9 mouse cellular contexts compared by ENCODE assay signal in the genomic region with DNA sequence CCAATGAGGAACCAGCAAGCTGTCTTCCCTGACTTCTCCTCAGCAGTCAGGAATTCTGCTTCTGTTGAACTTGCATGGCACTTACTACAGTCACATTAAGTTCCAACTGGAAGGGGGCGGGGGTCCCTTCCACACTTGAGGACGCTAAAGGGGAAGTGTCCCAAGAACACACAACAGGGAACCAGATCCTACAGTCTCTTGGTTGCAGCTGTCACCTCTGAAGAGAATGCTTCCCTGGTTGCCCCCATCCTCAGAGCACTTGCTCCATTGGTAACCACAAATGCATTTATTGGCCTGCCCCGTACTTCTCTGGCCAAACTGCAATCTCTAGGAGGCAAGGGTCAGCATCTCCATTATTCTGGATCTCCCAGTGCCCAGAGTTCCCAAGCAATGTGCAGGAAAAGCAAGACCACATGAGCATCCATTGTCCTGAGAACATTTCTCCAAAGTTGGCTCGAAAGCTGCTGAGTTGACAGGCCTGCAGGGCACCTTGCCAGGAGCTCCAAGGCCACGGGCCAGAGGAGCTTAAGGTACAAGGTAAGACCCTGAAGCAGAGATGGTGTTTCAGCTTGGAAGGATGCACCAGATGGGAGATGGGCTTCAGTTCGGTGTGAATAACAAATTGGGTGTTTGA. TPM values are rescaled to one million over a fixed set of nuclear protein-coding genes. Genes with fewer than 3 reads are reported as not detected.
DNase-seq lines count a peak whose midpoint lies in the region; ATAC-seq and TF ChIP-seq lines count a peak whose summit lies in the region.
"Had no signal": no experiment of that assay in that cellular context is flagged by ENCODE, and none has a peak within 500 bp of the region (broad histone marks: within the 10 kb centered on the region; RNA-seq: fewer than 3 reads in every experiment).

No protein-coding gene starts in this region.

- intact Hi-C loops in heart, adult 2 months (cut with DNase I): no loop called here

- H3K36me3 ChIP-seq in heart, adult 2 months (ENCODE audit: control insufficient read depth, insufficient read depth, low read length): no peaks in the 10 kb centered on the region
- no peaks in the 10 kb centered on the region for H3K36me3 ChIP-seq in heart, embryonic 10.5 days
- no peaks in the 10 kb centered on the region for H3K36me3 ChIP-seq in forebrain, embryonic 13.5 days (ENCODE audit: poor library complexity, severe bottlenecking)
- H3K36me3 ChIP-seq in midbrain, embryonic 15.5 days (replicated peaks): no peaks in the 10 kb centered on the region

- peaks cover 35% of the 10 kb centered on the region for H3K4me1 ChIP-seq in heart, adult 2 months (ENCODE audit: control insufficient read depth, insufficient read depth, low read length)
- H3K4me1 ChIP-seq in heart, embryonic 10.5 days: peaks cover 48% of the 10 kb centered on the region
- peaks cover 41% of the 10 kb centered on the region for H3K4me1 ChIP-seq in forebrain, embryonic 13.5 days
- H3K4me1 ChIP-seq in midbrain, embryonic 15.5 days: peaks cover 31% of the 10 kb centered on the region

- H3K27ac ChIP-seq in heart, adult 2 months: peak overlapping the region; percentile 60
- H3K27ac ChIP-seq in heart, embryonic 10.5 days: no peak overlapping the region; the same call in 1 of the 2 replicates
- no peak overlapping the region for H3K27ac ChIP-seq in forebrain, embryonic 13.5 days
- no peak overlapping the region for H3K27ac ChIP-seq in midbrain, embryonic 15.5 days

- no peak for TF ChIP-seq CTCF in heart, adult 2 months (IDR thresholded peaks at IDR 0.05)

- no peak overlapping the region for H3K4me2 ChIP-seq in forebrain, embryonic 13.5 days
- no peak overlapping the region for H3K4me2 ChIP-seq in midbrain, embryonic 15.5 days

- DNase-seq in heart, adult 2 months: peak; percentile 80 to 84
- no peak for DNase-seq in heart, embryonic 10.5 days (ENCODE audit: low spot score)
- peak; percentile 42 for DNase-seq in adipocyte (ENCODE audit: low spot score)
- peak; percentile 71 to 76 for DNase-seq in cerebellum, postnatal 14 days
- DNase-seq in kidney, adult 8-10 months: peak; percentile 74 to 86
- no peak for DNase-seq in retina, postnatal 1 day

- H3K27me3 ChIP-seq in heart, adult 2 months (ENCODE audit: control insufficient read depth, insufficient read depth, low read length): no peaks in the 10 kb centered on the region
- peaks cover 7% of the 10 kb centered on the region; the same call in 1 of the 2 replicates for H3K27me3 ChIP-seq in heart, embryonic 10.5 days (ENCODE audit: insufficient read depth, poor library complexity, severe bottlenecking)
- H3K27me3 ChIP-seq in forebrain, embryonic 13.5 days: no peaks in the 10 kb centered on the region
- H3K27me3 ChIP-seq in midbrain, embryonic 15.5 days (replicated peaks): no peaks in the 10 kb centered on the region
- H3K27me3 ChIP-seq: CH12.LX had no signal

- ATAC-seq in forebrain, embryonic 13.5 days: no peak
- ATAC-seq in midbrain, embryonic 15.5 days (replicated peaks): no peak

- H3K9me3 ChIP-seq in heart, embryonic 10.5 days: no peaks in the 10 kb centered on the region
- H3K9me3 ChIP-seq in forebrain, embryonic 13.5 days (replicated peaks): no peaks in the 10 kb centered on the region
- no peaks in the 10 kb centered on the region for H3K9me3 ChIP-seq in midbrain, embryonic 15.5 days

- 38% methylated on average over 6 of the region's 6 CpGs for WGBS in heart, adult 2 months
- 85% methylated on average over 6 of the region's 6 CpGs for WGBS in heart, embryonic 10.5 days
- WGBS in forebrain, embryonic 13.5 days: 83% methylated on average over 6 of the region's 6 CpGs
- 86% methylated on average over 6 of the region's 6 CpGs for WGBS in midbrain, embryonic 15.5 days

- H3K9ac ChIP-seq in heart, adult 2 months (ENCODE audit: low read depth, low read length): no peak overlapping the region; the same call in 1 of the 2 replicates
- no peak overlapping the region for H3K9ac ChIP-seq in forebrain, embryonic 13.5 days
- H3K9ac ChIP-seq in midbrain, embryonic 15.5 days: no peak overlapping the region

- peak; percentile 59; the same call in 1 of the 2 replicates for TF ChIP-seq EP300 in heart, adult 2 months (IDR thresholded peaks at IDR 0.05; ENCODE audit: insufficient read depth, low read depth, low read length)

- no peaks in the 10 kb centered on the region for H3K79me2 ChIP-seq in heart, adult 2 months (replicated peaks; ENCODE audit: control insufficient read depth, insufficient read depth, low read length)

- TF ChIP-seq POLR2A in heart, adult 2 months (IDR thresholded peaks at IDR 0.05; ENCODE audit: insufficient read depth, low read depth, low read length): 0 out of 2 replicates have a peak, but pooled peaks have one; percentile 28

- no peak overlapping the region for H3K4me3 ChIP-seq in heart, adult 2 months
- no peak overlapping the region for H3K4me3 ChIP-seq in heart, embryonic 10.5 days
- no peak overlapping the region for H3K4me3 ChIP-seq in forebrain, embryonic 13.5 days
- H3K4me3 ChIP-seq in midbrain, embryonic 15.5 days: no peak overlapping the region

RNA-seq across cellular contexts. Expression of a gene that starts 15.8 kb away (rescaled TPM):
- 100 to 1,000 TPM in 1 of 2 experiments, 10 to 100 TPM in 1; 70.7 to 219 TPM for total RNA-seq in heart, adult 2 months (2021)
- 48.0 and 55.5 TPM in 2 replicates for polyA plus RNA-seq in heart, adult 2 months (2012; rRNA removed)
- 17.6 and 32.8 TPM in 2 replicates for polyA plus RNA-seq in heart, embryonic 10.5 days (2016; fragmentation: Nextera tagmentation; extraction: Ambion mirVana)
- polyA plus RNA-seq in forebrain, embryonic 13.5 days (2015; fragmentation: Nextera tagmentation; extraction: Ambion mirVana): 69.3 and 71.3 TPM in 2 replicates
- 52.6 and 59.4 TPM in 2 replicates for polyA plus RNA-seq in midbrain, embryonic 15.5 days (2015; fragmentation: Nextera tagmentation; extraction: Ambion mirVana)

RNA-seq across cellular contexts. Expression of a gene that starts 35.2 kb away (rescaled TPM):
- 10 to 100 TPM; 20.5 to 24.1 TPM for total RNA-seq in heart, adult 2 months (2021)
- polyA plus RNA-seq in heart, adult 2 months (2012; rRNA removed): 22.5 and 36.6 TPM in 2 replicates
- polyA plus RNA-seq in heart, embryonic 10.5 days (2016; fragmentation: Nextera tagmentation; extraction: Ambion mirVana): 33.0 and 36.2 TPM in 2 replicates
- polyA plus RNA-seq in forebrain, embryonic 13.5 days (2015; fragmentation: Nextera tagmentation; extraction: Ambion mirVana): 42.1 and 43.1 TPM in 2 replicates
- polyA plus RNA-seq in midbrain, embryonic 15.5 days (2015; fragmentation: Nextera tagmentation; extraction: Ambion mirVana): 47.4 and 48.7 TPM in 2 replicates

RNA-seq across cellular contexts. Expression of a gene that starts 35.5 kb away (rescaled TPM):
- 10 to 100 TPM; 58.6 to 70.1 TPM for total RNA-seq in heart, adult 2 months (2021)
- 90.3 and 103 TPM in 2 replicates for polyA plus RNA-seq in heart, adult 2 months (2012; rRNA removed)
- polyA plus RNA-seq in heart, embryonic 10.5 days (2016; fragmentation: Nextera tagmentation; extraction: Ambion mirVana): 93.3 and 94.6 TPM in 2 replicates
- 122 TPM in 2 replicates for polyA plus RNA-seq in forebrain, embryonic 13.5 days (2015; fragmentation: Nextera tagmentation; extraction: Ambion mirVana)
- 106 and 109 TPM in 2 replicates for polyA plus RNA-seq in midbrain, embryonic 15.5 days (2015; fragmentation: Nextera tagmentation; extraction: Ambion mirVana)

Comparison
In these comparisons a context has a peak if more than half of its experiments do, and no peak if none do; other contexts are left out.
1. DNase-seq: peak in heart, adult 2 months (2 of 2), adipocyte (single experiment), cerebellum, postnatal 14 days (2 of 2) and kidney, adult 8-10 months (2 of 2); none in heart, embryonic 10.5 days (single experiment) and retina, postnatal 1 day (single experiment).